Mouse (Mus musculus): ENCODE data around the gene Thsd1.

Gene Thsd1

GRCm38 (mm10) chr8:22264787-22265186, 37.7 kb downstream of the Thsd1 start:
- no peak for DNase-seq (ENCODE audit: low read depth)

GRCm38 (mm10) chr8:22265194-22265593, 38.1 kb downstream of the Thsd1 start:
- no peak for DNase-seq (ENCODE audit: low read depth)

GRCm38 (mm10) chr8:22266809-22267208, 39.7 kb downstream of the Thsd1 start:
- peak; percentile 24 for DNase-seq (ENCODE audit: low read depth)

DNA sequence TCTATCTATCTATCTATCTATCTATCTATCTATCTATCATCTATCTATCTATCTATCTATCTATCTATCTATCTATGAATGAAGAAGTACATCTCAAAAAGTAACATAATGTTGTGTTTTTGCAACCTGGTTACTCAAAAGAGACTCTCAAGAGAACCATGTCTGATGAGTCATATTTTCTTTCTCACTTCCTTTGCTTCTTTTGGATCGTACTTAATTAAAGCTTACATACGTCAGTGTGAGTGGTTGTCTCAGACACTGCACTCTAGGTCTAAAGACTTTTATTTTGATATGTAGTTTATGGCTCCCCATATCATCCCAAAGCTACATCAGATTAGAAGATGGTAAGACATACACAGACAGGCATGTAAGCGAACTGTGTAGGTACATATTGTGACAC, 46.0 kb downstream of the Thsd1 start:
- DNase-seq (ENCODE audit: low read depth): peak; percentile 79

DNA sequence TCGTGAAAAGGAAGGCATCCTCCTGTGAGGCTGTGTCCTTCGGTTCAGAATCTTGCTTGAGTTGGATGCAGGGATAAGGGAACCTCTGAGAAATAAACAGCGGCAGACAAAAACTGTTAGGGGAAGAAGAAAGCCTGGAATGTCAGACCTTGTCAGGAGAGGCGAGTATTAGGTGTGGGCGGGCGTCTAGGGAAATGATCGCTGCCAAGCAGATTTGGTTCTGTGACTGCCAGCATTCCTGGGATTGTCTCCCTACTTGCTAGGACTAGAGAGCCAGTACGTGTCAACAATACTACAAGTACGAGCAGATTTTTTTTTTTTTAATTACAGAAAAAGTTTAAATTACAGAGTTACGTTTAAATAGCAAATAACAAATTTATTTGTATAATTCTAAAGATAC, 47.5 kb downstream of the Thsd1 start:
- DNase-seq (ENCODE audit: low read depth): no peak

DNA sequence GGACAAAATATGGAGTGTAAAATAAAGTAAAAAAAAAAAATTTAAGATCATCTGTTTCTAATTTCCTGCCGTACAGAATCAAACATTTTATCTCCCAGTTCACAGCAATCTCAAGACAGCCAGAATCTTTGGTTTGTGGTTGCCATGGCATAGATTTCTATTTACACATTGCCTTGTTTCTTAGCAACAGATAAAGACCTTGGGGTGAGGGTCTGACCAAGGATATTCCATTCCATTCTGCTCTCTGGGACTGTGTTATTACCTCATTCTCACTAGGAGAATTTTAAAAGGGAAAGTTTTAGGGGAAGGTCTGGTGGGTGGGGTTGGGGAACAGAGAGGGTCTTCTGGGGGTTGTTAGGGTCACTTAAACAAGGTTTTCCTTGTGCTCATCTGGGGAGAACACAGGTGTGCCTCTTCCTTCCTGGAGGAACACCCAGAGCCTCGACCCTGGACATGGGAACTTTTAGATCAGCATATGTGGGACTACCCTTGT, 55.9 kb downstream of the Thsd1 start, which contains the start of gene Tpte:
Gene Tpte (plus strand): TSS at position 443 of the 493 bp plus-strand sequence.
- DNase-seq (ENCODE audit: low read depth): no peak

DNA sequence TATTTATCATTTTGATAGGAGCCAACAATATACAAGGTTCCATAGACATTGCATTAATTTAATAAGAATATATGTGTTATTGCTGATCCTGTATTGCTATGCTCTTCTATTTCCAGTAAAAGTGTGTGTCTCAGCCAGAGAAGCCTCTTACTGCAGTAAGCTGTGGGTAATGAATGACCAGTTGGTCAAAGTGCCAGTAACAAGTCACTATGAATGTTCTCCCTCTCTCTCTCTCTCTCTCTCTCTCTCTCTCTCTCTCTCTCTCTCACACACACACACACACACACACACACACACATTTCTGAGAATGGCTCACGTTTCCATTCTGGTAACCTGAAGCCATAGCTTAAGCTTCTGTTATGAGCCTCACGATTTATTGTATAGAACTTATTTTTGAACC, 75.2 kb downstream of the Thsd1 start:
- DNase-seq (ENCODE audit: low read depth): no peak

GRCm38 (mm10) chr8:22302896-22303306, 75.8 kb downstream of the Thsd1 start:
- DNase-seq (ENCODE audit: low read depth): no peak

- peak; percentile 80 for DNase-seq (ENCODE audit: low read depth)
Measured at GRCm38 (mm10) chr8:22304045-22304444, 76.9 kb downstream of the Thsd1 start.

DNA sequence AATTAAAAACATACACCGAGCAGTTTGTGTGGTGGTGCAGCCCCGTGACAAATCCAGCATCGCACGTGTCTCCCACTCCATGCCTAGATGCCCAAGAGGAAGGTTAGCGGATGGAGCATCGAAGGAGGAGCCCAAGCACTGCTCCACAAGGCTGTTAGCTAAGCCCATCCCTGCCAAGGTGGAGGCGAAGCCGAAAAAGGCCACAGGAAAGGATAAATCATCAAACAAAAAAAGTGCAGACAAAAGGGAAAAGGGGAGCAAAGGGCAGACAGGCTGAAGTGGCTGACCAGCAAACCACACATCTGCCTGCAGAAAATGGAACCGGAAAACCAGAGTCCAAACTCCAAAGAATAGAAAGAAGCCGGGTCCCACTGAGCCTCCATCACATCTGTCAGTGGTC, 79.9 kb downstream of the Thsd1 start:
- no peak for DNase-seq (ENCODE audit: low read depth)

Data from 416B (cell line).